Mouse (Mus musculus): ENCODE measurements around the gene 3110009E18Rik.

Gene 3110009E18Rik

DNA sequence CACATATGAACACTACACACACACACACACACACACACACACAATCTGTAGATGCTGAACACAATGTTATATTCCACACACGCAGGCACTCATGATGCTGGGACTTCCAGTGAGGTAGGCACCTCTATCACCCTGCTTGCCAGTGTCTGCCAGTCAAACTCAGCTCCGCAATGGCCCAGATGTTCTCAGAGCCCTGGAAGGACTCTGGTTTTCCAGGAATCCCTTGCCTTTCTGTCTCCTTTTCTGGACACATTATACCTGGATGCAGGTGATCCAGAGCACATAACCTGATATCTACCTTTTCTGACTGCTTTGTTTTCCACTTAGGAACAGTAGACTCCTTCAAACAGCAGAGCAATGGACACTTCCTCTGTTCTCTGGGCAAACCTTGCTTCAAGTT is 75.7 kb downstream of the 3110009E18Rik start:
- WGBS = 94% methylated on average over 2 of the region's 2 CpGs

DNA sequence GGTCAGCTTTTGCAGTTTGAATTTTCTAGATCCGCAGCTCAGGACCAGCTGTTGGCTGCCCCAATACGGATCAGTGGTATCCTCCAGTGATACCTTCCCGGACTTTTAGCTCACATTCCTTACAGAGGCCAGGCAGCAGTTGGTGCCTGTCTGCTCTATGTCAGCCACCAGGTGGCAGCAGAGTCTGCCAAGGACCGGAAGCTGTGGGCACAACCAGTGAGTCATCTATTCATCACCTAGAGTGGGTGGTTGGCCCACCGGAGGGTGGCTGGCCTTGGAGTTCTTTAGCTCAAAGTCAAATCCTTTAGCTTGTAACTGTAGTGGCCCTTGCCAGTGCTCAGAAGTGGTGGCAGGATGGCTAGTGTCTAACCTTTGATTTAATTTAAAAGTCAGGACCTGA is 76.2 kb downstream of the 3110009E18Rik start:
- 11% methylated on average over 5 of the region's 5 CpGs for WGBS

DNA sequence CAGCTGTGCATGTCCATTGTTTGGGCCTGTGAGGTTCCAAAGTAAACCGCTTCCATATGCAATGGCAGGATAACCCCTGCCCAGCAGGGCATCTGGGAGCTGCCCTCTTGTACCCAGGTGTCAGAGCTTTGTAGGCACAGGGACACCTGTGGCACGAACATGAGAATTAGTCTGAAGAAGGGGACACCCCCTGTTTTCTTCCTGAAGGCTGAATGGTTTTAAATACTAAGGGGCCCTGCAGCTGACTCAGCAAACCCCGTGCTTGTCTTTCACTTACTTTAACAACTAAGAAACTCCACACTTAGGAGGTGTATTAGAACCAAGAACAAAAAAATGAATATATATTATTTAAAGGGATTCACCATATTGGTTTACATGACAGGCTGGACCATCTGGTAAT is 77.2 kb downstream of the 3110009E18Rik start:
- 83% methylated on average over 3 of the region's 3 CpGs for WGBS

GRCm38 (mm10) chr1:120198942-120199341 is 78.0 kb downstream of the 3110009E18Rik start:
- WGBS = 91% methylated on average over 4 of the region's 4 CpGs

- 53% methylated on average over 3 of the region's 3 CpGs for WGBS
These were observed 81.6 kb downstream of the 3110009E18Rik start for GRCm38 (mm10) chr1:120202542-120202941.

DNA sequence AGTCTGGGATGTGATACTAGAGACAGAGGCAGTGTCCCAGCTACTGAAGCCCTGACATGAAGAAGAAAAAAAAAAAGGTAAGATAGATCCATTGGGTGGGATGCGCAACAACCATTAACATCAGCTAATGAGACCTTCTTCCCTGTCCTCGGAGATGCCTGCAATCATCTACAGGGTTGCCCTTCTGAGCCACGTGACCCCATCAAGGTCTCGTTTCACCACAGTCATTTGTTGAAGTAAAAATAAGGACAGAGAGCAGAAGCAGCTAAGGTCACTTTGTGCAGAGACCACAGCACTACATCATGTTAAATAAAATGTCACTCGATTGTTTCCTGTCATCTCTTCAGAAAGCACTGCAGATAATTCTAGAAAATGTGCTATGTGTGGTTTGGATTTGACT is 82.8 kb downstream of the 3110009E18Rik start:
- 93% methylated on average over 5 of the region's 5 CpGs for WGBS

DNA sequence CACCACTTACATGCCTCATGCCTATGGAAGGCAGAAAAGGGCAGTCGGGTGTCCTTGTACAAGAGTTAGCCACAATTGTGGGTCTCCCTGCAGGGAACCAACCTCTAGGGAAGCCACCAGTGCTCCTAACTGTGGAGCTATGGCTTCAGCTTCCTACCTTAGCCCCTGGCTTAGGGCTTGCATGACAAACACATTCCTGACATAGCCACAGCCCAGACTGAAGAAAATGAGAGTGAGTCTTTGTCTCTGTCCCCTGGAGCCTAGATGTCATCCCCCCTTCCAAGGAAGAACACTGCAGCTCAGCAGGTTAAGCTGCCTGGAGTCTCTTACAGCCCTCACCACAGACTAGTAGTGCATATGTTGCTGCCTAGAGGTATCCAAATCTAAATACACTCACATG is 83.8 kb downstream of the 3110009E18Rik start:
- 64% methylated on average over 1 of the region's 1 CpGs for WGBS

GRCm38 (mm10) chr1:120207568-120207967 is 86.6 kb downstream of the 3110009E18Rik start:
- WGBS = 23% methylated on average over 6 of the region's 6 CpGs

DNA sequence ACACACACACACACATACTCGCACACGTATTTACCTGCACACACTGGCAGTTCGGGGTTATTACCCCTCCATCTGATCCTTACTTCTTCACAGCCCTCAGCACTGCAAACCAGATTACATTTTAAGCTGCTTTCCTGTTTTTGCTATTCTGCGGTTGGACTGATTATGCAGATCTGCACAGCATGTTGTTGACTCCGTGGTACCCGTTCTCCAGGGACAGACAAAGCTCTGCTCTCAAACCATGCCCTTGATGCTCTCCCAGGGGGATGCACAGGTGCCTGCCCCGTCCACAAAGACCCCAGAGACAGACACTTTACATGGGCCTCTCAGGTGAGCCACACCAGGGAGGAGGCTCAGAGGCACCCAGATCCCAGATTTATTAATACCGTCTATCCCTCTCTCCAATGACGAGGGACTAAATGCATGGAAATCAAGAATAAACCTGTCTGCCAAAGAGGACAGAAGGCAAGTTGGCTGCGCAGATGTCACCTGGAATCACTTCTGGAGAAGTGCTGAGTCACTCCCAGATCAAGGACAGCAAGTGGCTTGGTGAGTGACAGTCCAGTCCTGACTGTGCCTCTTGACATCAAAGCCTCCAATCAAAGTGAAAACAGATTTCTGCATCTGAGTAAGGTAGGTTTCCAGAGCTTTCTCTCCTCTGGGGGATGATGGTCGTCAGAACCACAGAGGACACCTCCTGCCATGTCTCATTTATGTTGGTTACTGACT is 87.7 kb downstream of the 3110009E18Rik start:
- 73% methylated on average over 11 of the region's 11 CpGs for WGBS

DNA sequence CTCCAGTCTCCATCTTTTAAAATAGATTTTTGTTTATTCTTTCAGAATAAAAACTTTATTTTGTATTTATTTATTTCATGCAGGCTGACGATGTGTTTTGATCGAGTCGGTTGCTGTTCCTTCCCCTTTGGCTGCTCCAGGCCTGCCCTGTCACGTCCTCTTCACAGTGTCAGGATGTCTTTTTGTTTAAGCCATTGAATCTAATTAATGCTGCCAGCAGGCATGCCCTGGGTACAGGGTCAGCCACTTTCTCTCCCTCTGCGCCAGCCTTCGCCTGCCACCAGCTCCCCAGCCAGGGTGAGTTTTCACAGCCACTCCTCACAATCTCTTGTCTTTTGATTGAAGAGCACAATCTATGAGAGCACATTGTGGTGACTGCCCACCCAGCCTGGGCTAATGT is 99.9 kb downstream of the 3110009E18Rik start:
- 61% methylated on average over 6 of the region's 6 CpGs for WGBS

- 61% methylated on average over 2 of the region's 2 CpGs for WGBS
These were observed 100.3 kb downstream of the 3110009E18Rik start for GRCm38 (mm10) chr1:120221285-120221684.

DNA sequence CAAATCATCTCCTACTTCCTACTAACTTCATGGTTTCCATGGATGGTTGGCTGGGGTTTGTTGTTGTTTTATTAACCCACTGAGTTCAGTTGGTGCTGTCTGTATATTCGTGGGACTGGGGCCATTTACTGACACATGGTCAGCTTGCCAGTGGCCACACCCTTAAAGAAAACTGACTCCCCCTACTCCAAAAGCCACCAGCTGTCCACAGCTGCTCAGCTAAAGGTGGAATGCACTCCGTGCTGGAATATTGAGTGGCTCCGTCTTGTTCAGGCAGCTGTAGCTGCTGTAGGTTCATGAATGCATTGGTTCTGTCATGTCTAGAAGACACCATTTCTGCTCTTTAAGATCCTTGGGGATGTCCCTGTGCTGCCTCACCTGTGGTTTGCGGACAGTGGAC is 102.6 kb downstream of the 3110009E18Rik start:
- WGBS = 87% methylated on average over 4 of the region's 4 CpGs

DNA sequence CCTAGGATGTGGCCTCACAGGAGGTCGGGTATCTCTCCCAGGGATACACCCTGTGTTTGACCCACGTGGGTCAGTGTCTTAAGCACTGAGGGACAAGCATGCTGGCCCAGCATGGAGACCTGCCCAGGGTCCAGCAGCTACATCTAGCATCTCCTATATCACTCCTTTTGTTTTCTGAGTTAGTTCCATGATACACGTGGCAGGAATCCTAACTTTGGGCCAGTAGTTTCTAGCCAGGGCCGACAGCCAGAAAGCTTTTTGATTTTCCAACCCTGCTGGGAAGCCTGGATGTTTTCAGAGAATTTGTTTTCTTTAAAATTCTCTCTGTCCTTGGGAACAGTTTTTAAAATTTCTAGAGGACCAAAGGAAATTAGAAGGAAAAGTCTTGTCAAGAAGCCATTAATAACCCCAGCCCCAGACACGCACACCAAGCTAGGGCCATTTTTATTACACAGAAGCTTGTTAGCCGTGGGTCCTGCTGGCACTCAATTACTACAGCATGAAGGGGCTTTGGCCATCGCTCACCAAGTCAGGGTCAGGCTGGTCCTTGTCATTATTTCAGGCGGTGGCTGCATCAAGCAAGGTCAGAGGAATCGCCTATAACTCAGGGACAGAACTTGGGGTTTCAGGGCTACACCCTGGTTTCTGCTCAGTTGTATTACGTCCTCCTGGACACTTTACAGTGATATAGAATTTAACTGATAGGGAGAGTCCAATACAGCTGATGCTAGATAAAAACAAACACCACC is 108.9 kb downstream of the 3110009E18Rik start:
- 78% methylated on average over 10 of the region's 10 CpGs for WGBS

DNA sequence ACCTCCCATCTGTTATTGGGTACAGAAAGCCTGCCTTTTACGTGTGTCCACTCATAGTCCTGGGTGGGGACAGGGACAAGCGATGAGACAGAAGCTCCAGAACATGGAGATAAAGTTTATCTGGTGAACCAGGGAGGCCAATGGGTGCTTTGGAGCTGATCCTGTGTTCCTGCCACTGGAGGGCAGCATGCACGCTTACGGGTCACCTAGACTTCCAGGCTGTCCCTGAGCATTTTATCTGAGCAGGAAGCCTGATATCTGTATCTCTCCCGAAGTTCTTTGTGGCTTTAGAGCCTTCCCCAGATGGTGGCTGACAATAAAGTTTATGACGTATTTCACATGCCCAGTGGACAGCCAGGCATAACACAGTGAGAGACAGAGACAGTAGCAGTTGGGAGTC is 110.3 kb downstream of the 3110009E18Rik start:
- WGBS = 55% methylated on average over 6 of the region's 6 CpGs

GRCm38 (mm10) chr1:120232170-120232569 is 111.2 kb downstream of the 3110009E18Rik start:
- WGBS = 78% methylated on average over 6 of the region's 6 CpGs

DNA sequence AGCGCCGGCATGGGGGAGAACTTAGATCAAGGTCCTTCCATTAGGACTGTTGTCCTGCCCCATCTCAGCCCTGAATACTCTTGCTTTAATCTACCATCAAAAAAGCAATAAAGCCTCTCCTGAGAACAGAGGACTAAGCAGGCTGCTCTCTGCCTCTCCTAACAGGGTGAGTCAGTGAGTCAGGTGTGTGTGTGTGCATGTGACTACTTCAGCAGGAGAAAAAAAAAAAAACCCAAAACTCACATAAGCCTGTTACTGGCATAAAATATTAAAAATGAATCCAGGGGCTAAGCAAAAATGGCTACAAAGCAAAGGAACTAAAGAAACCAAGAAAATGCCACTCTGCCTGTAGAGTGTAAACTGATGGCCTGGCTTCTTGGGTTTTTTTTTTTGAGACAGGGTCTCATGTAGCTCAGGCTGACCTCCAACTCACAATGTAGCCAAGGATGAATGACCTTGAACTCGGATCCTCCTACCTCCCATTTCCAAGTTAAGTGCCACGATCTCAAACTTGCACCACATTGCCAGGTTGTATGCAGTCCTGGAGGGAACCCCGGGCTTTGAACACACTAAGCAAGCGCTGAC is 114.7 kb downstream of the 3110009E18Rik start:
- 93% methylated on average over 6 of the region's 6 CpGs for WGBS

- 72% methylated on average over 14 of the region's 14 CpGs for WGBS
These were observed 115.4 kb downstream of the 3110009E18Rik start for GRCm38 (mm10) chr1:120236424-120236823.

DNA sequence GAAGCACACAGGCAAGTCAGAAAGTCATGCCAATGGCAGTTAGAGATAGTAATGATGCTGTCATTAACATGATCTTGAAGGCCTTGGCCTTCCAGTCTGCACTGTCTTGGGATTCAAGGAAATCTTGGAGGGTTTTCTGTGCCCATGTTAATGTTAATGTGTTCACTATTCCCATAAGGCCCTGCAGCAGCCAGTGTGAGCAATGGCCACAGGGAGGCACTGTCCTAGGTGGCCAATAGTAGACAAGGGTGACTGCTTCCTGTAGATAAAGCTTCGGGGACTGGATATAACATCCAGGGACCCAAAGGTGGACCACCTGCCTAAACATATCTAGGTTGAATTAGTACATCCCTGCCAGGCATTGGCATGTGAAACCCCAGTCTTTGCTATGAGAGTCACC is 116.1 kb downstream of the 3110009E18Rik start:
- WGBS = 79% methylated on average over 1 of the region's 1 CpGs

All from cerebral cortex, adult 2 months (tissue).